In the genomic region with DNA sequence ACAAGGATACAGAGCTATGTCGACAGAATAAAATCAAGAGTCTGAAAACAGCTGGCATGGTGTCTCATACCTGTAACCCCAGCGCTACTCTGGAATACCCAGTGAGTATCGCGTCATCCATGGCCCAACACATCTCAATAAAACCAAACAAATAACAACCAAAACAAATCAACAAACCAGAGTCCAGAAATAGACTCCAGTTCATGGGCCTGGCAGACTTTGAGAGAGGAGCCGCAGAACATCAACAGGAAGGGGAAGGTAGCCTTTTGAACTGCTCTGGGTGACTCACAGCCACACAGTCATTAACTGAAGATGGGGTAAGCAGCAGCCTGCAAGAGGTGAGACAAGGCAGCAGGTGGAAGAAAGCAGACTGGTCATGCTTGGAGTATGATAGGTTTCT, we compare ENCODE assay signal across 16 mouse cellular contexts. TPM values are rescaled to one million over a fixed set of nuclear protein-coding genes. Genes with fewer than 3 reads are reported as not detected.
DNase-seq lines count a peak whose midpoint lies in the region; ATAC-seq lines count a peak whose summit lies in the region.
"Had no signal": no experiment of that assay in that cellular context is flagged by ENCODE, and none has a peak within 500 bp of the region (broad histone marks: within the 10 kb centered on the region; RNA-seq: fewer than 3 reads in every experiment).

No protein-coding gene starts in this region.

- H3K9ac ChIP-seq in midbrain, embryonic 11.5 days (ENCODE audit: low read length): no peak overlapping the region
- H3K9ac ChIP-seq in midbrain, embryonic 13.5 days (replicated peaks): no peak overlapping the region
- no peak overlapping the region for H3K9ac ChIP-seq in hindbrain, embryonic 11.5 days (ENCODE audit: low read depth, low read length)
- H3K9ac ChIP-seq: heart, embryonic 13.5 days had no signal

- no peak overlapping the region for H3K27ac ChIP-seq in midbrain, embryonic 11.5 days (ENCODE audit: low read depth, low read length)
- H3K27ac ChIP-seq in midbrain, embryonic 13.5 days: no peak overlapping the region
- no peak overlapping the region for H3K27ac ChIP-seq in hindbrain, embryonic 11.5 days (ENCODE audit: low read depth, low read length)
- H3K27ac ChIP-seq: heart, embryonic 13.5 days; hindbrain, embryonic 10.5 days had no signal

- H3K36me3 ChIP-seq in midbrain, embryonic 11.5 days (ENCODE audit: control insufficient read depth, insufficient read depth, low read length): no peaks in the 10 kb centered on the region
- H3K36me3 ChIP-seq in midbrain, embryonic 13.5 days: no peaks in the 10 kb centered on the region
- H3K36me3 ChIP-seq in hindbrain, embryonic 11.5 days (ENCODE audit: control insufficient read depth, insufficient read depth, low read length): no peaks in the 10 kb centered on the region
- H3K36me3 ChIP-seq: heart, embryonic 13.5 days; hindbrain, embryonic 10.5 days had no signal

- no peak for ATAC-seq in midbrain, embryonic 11.5 days (ENCODE audit: low FRiP score)
- ATAC-seq in midbrain, embryonic 13.5 days: no peak
- peak; percentile 50 for ATAC-seq in common myeloid progenitor, adult 5-6 weeks (replicated peaks; ENCODE audit: low read depth, poor library complexity, severe bottlenecking)
- no peak for ATAC-seq in hindbrain, embryonic 11.5 days (ENCODE audit: low FRiP score)

- H3K4me1 ChIP-seq in midbrain, embryonic 11.5 days (ENCODE audit: control insufficient read depth, insufficient read depth, low read length): peaks cover 4% of the 10 kb centered on the region; the same call in 1 of the 2 replicates
- 0 out of 2 replicates have a peak, but pooled peaks cover 7% of the 10 kb centered on the region for H3K4me1 ChIP-seq in midbrain, embryonic 13.5 days (replicated peaks)
- 0 out of 2 replicates have a peak, but pooled peaks cover 4% of the 10 kb centered on the region for H3K4me1 ChIP-seq in hindbrain, embryonic 11.5 days (replicated peaks; ENCODE audit: control insufficient read depth, insufficient read depth, low read length)
- H3K4me1 ChIP-seq: heart, embryonic 13.5 days; megakaryocyte, embryonic 14.5 days had no signal

- no peak overlapping the region for H3K4me3 ChIP-seq in midbrain, embryonic 11.5 days (ENCODE audit: low read depth, low read length)
- H3K4me3 ChIP-seq in midbrain, embryonic 13.5 days (replicated peaks): no peak overlapping the region
- no peak overlapping the region for H3K4me3 ChIP-seq in hindbrain, embryonic 11.5 days (ENCODE audit: low read depth, low read length)
- H3K4me3 ChIP-seq: heart, embryonic 13.5 days; hindbrain, embryonic 10.5 days; megakaryocyte, embryonic 14.5 days had no signal

- H3K9me3 ChIP-seq in midbrain, embryonic 11.5 days (ENCODE audit: control insufficient read depth, low read length): no peaks in the 10 kb centered on the region
- no peaks in the 10 kb centered on the region for H3K9me3 ChIP-seq in midbrain, embryonic 13.5 days
- no peaks in the 10 kb centered on the region for H3K9me3 ChIP-seq in hindbrain, embryonic 11.5 days (ENCODE audit: control insufficient read depth, low read length)
- H3K9me3 ChIP-seq: heart, embryonic 13.5 days; hindbrain, embryonic 10.5 days had no signal

- H3K4me2 ChIP-seq in midbrain, embryonic 11.5 days: no peak overlapping the region
- no peak overlapping the region for H3K4me2 ChIP-seq in midbrain, embryonic 13.5 days (replicated peaks)
- H3K4me2 ChIP-seq in hindbrain, embryonic 11.5 days (replicated peaks; ENCODE audit: low read depth, low read length): no peak overlapping the region
- H3K4me2 ChIP-seq: heart, embryonic 13.5 days had no signal

- DNase-seq in midbrain, embryonic 11.5 days (ENCODE audit: low spot score, missing footprints): peak; percentile 28
- peak; percentile 76 to 80 for DNase-seq in natural killer cell, adult 2 months (ENCODE audit: low spot score in 2 of 2)
- peak; percentile 49 to 60 for DNase-seq in thymus, postnatal 36 days
- no peak for DNase-seq in yolk sac, embryonic 10.5 days (ENCODE audit: low spot score)
- no peak for DNase-seq in right cerebral cortex, postnatal 14 days
- DNase-seq in hindbrain, embryonic 11.5 days (ENCODE audit: low spot score): no peak
- DNase-seq: adrenal gland, adult 8-10 months; cerebellum, postnatal 10 days; kidney, adult 18-20 months; liver; lung, adult 2 months had no signal

- WGBS in midbrain, embryonic 11.5 days: 92% methylated on average over 5 of the region's 5 CpGs
- 95% methylated on average over 5 of the region's 5 CpGs for WGBS in midbrain, embryonic 13.5 days
- 91% methylated on average over 5 of the region's 5 CpGs for WGBS in hindbrain, embryonic 11.5 days

- H3K27me3 ChIP-seq in midbrain, embryonic 11.5 days (ENCODE audit: control insufficient read depth, insufficient read depth, low read length): no peaks in the 10 kb centered on the region
- H3K27me3 ChIP-seq in midbrain, embryonic 13.5 days: no peaks in the 10 kb centered on the region
- no peaks in the 10 kb centered on the region for H3K27me3 ChIP-seq in hindbrain, embryonic 11.5 days (ENCODE audit: control insufficient read depth, insufficient read depth, low read length)
- H3K27me3 ChIP-seq: heart, embryonic 13.5 days had no signal

RNA-seq across cellular contexts. Expression of gene Scml4, which starts 28.1 kb away (rescaled TPM):
- polyA plus RNA-seq in midbrain, embryonic 11.5 days (2014; fragmentation: Nextera tagmentation; extraction: Ambion mirVana): 1.1 and 1.4 TPM in 2 replicates
- 10.3 and 11.3 TPM in 2 replicates for polyA plus RNA-seq in midbrain, embryonic 13.5 days (2015; fragmentation: Nextera tagmentation; extraction: Ambion mirVana)
- total RNA-seq in common myeloid progenitor, adult 5-6 weeks (2017): 2.7 and 3.0 TPM in 2 replicates
- polyA plus RNA-seq in hindbrain, embryonic 11.5 days (2014; fragmentation: Nextera tagmentation; extraction: Ambion mirVana): 2.2 and 2.5 TPM in 2 replicates

Comparison
In these comparisons a context has a peak if more than half of its experiments do, and no peak if none do; other contexts are left out.
1. DNase-seq: peak in midbrain, embryonic 11.5 days (single experiment), natural killer cell, adult 2 months (2 of 2) and thymus, postnatal 36 days (2 of 2); none in yolk sac, embryonic 10.5 days (single experiment), right cerebral cortex, postnatal 14 days (single experiment) and hindbrain, embryonic 11.5 days (single experiment).